Mouse (Mus musculus) thymus, postnatal 10 days (tissue): ENCODE measurements around the gene Gpx4.
A peak's percentile ranks its signal among the peaks of the same experiment; 100 is the strongest.

ENCODE experiments used
- DNase-seq, 2 experiments: peaks; one replicate each; pipeline ENCODE4 v3.0.0; 2021; ENCODE audit warnings: low spot score in 2 of 2

Gene Gpx4

GRCm38 (mm10) chr10:80072623-80073489 lies 25.9 kb downstream of the Gpx4 start:
- no peak for DNase-seq

GRCm38 (mm10) chr10:80074813-80075601 lies 28.0 kb downstream of the Gpx4 start:
- DNase-seq = peak; percentile 68 to 75

- no peak for DNase-seq
Observed at GRCm38 (mm10) chr10:80075924-80076323, 29.0 kb downstream of the Gpx4 start.

GRCm38 (mm10) chr10:80076386-80076785 lies 29.4 kb downstream of the Gpx4 start:
- DNase-seq = no peak

GRCm38 (mm10) chr10:80077312-80077711 lies 30.3 kb downstream of the Gpx4 start:
- DNase-seq = no peak

GRCm38 (mm10) chr10:80078366-80078765 lies 31.4 kb downstream of the Gpx4 start:
- no peak for DNase-seq

GRCm38 (mm10) chr10:80080396-80081070 lies 33.6 kb downstream of the Gpx4 start:
- no peak for DNase-seq

- no peak for DNase-seq
Observed at GRCm38 (mm10) chr10:80081075-80081474, 34.1 kb downstream of the Gpx4 start.

- DNase-seq = no peak
Observed at GRCm38 (mm10) chr10:80084817-80085487, 38.0 kb downstream of the Gpx4 start.

GRCm38 (mm10) chr10:80086847-80087246 lies 39.9 kb downstream of the Gpx4 start:
- DNase-seq = no peak

GRCm38 (mm10) chr10:80087483-80087882 lies 40.5 kb downstream of the Gpx4 start:
- DNase-seq = no peak

- DNase-seq = no peak
Observed at GRCm38 (mm10) chr10:80089146-80089545, 42.2 kb downstream of the Gpx4 start.

GRCm38 (mm10) chr10:80091527-80091926 lies 44.6 kb downstream of the Gpx4 start:
- no peak for DNase-seq

- no peak for DNase-seq
Observed at GRCm38 (mm10) chr10:80092690-80093089, 45.7 kb downstream of the Gpx4 start.

GRCm38 (mm10) chr10:80094085-80094484 lies 47.1 kb downstream of the Gpx4 start:
- DNase-seq = no peak

GRCm38 (mm10) chr10:80094684-80095083 lies 47.7 kb downstream of the Gpx4 start:
- DNase-seq = no peak

- no peak for DNase-seq
Observed at GRCm38 (mm10) chr10:80095547-80095946, 48.6 kb downstream of the Gpx4 start.

- DNase-seq = no peak
Observed at GRCm38 (mm10) chr10:80097275-80097674, 50.3 kb downstream of the Gpx4 start.

GRCm38 (mm10) chr10:80098630-80099029 lies 51.7 kb downstream of the Gpx4 start:
- DNase-seq = no peak

GRCm38 (mm10) chr10:80100982-80101381 lies 54.0 kb downstream of the Gpx4 start:
- no peak for DNase-seq

GRCm38 (mm10) chr10:80102216-80102915 lies 55.4 kb downstream of the Gpx4 start:
- DNase-seq = peak; percentile 79 to 90
